Mouse (Mus musculus) cerebellum, postnatal 14 days (tissue): Measurements from ENCODE around the gene Zfp358.

ENCODE experiments used
- DNase-seq, 2 experiments: peaks; one replicate each; pipeline ENCODE4 v3.0.0; 2021; ENCODE audit warnings: mixed read lengths in 2 of 2

Zfp358 gene

GRCm38 (mm10) chr8:3492901-3493844, at the start of gene Zfp358:
Zfp358 (plus strand) TSS chr8:3493138.
- DNase-seq: peak; percentile 85 to 88

- no peak for DNase-seq
Measured at GRCm38 (mm10) chr8:3449226-3449625, 43.7 kb upstream of the Zfp358 start.

GRCm38 (mm10) chr8:3450670-3451069, 42.3 kb upstream of the Zfp358 start:
- peak; percentile 76 to 84 for DNase-seq

GRCm38 (mm10) chr8:3451992-3452391, 40.9 kb upstream of the Zfp358 start:
- DNase-seq: no peak

- DNase-seq: no peak
Measured at GRCm38 (mm10) chr8:3463248-3463647, 29.7 kb upstream of the Zfp358 start.

- peak; percentile 50 to 75 for DNase-seq
Measured at GRCm38 (mm10) chr8:3464309-3464708, 28.6 kb upstream of the Zfp358 start.

GRCm38 (mm10) chr8:3467006-3467885, 25.7 kb upstream of the Zfp358 start, which contains the start of gene Pex11g:
Pex11g (minus strand) TSS chr8:3467680.
- peak; percentile 99 for DNase-seq

- DNase-seq: no peak
Measured at GRCm38 (mm10) chr8:3467886-3468545, 24.9 kb upstream of the Zfp358 start.

GRCm38 (mm10) chr8:3468838-3469237, 24.1 kb upstream of the Zfp358 start:
- no peak for DNase-seq

GRCm38 (mm10) chr8:3470562-3470961, 22.4 kb upstream of the Zfp358 start, which contains the start of gene Tex45:
Tex45 (plus strand) TSS chr8:3470862.
- DNase-seq: no peak

- DNase-seq: no peak
Measured at GRCm38 (mm10) chr8:3475715-3476429, 17.1 kb upstream of the Zfp358 start.

GRCm38 (mm10) chr8:3480221-3480785, 12.6 kb upstream of the Zfp358 start:
- no peak for DNase-seq

GRCm38 (mm10) chr8:3481605-3482004, 11.3 kb upstream of the Zfp358 start:
- no peak for DNase-seq

- DNase-seq: no peak
Measured at GRCm38 (mm10) chr8:3482240-3482740, 10.6 kb upstream of the Zfp358 start.

GRCm38 (mm10) chr8:3483546-3483945, 9.4 kb upstream of the Zfp358 start:
- no peak for DNase-seq

GRCm38 (mm10) chr8:3485192-3485591, 7.7 kb upstream of the Zfp358 start:
- DNase-seq: no peak

- no peak for DNase-seq
Measured at GRCm38 (mm10) chr8:3493845-3494208, 889 bp downstream of the Zfp358 start.

- DNase-seq: peak in 1 of 2 experiments; percentile 26
Measured at GRCm38 (mm10) chr8:3495578-3496427, 2.9 kb downstream of the Zfp358 start.

- peak in 1 of 2 experiments; percentile 19 for DNase-seq
Measured at GRCm38 (mm10) chr8:3496428-3496748, 3.5 kb downstream of the Zfp358 start.

- no peak for DNase-seq
Measured at GRCm38 (mm10) chr8:3498583-3498982, 5.6 kb downstream of the Zfp358 start.

- no peak for DNase-seq
Measured at GRCm38 (mm10) chr8:3499751-3500150, 6.8 kb downstream of the Zfp358 start.
